Mouse (Mus musculus) hindbrain, embryonic 14.5 days (tissue): ENCODE measurements at regions not wholly inside any gene's neighbourhood (a gene's known extent, or its start where the extent isn't known, plus 50 kb on each side); places are given as distances from the start of the nearest gene placed in this dataset.
A peak's percentile ranks its signal among the peaks of the same experiment; 100 is the strongest.

Experiments used
- ATAC-seq: fragments of 200-750 bp; cut with Nextera tagmentation; 2 replicates; pipeline ENCODE4 v1.8.0; 2017; ENCODE audit warnings: moderate number of reproducible peaks, mild to moderate bottlenecking, moderate TSS enrichment, moderate library complexity; ENCODE audit not compliant: low FRiP score
- DNase-seq: peaks from one replicate; pipeline ENCODE4 v3.0.0-alpha.2; 2015; ENCODE audit warnings: low spot score
- H3K27ac ChIP-seq: fragments of 300-500 bp; sonication (generic); 2 replicates; pipeline ENCODE4 v1.5.1; 2014; ENCODE audit warnings: mild to moderate bottlenecking, moderate library complexity
- H3K27me3 ChIP-seq: fragments of 300-500 bp; sonication (generic); 2 replicates; pipeline ENCODE4 v1.6.1; 2014; ENCODE audit warnings: mild to moderate bottlenecking, low read length, mixed read lengths; ENCODE audit not compliant: control insufficient read depth, insufficient read depth
- H3K36me3 ChIP-seq: fragments of 300-500 bp; sonication (generic); replicated peaks from 2 replicates; pipeline ENCODE4 v1.6.1; 2014; ENCODE audit not compliant: control insufficient read depth, insufficient read depth
- H3K4me1 ChIP-seq: fragments of 300-500 bp; sonication (generic); replicated peaks from 2 replicates; pipeline ENCODE4 v1.6.1; 2014; ENCODE audit warnings: antibody characterized with exemption, low read length, mixed read lengths; ENCODE audit not compliant: control insufficient read depth, insufficient read depth
- H3K4me2 ChIP-seq: fragments of 300-500 bp; sonication (generic); replicated peaks from 2 replicates; pipeline ENCODE4 v1.6.1; 2014; ENCODE audit warnings: mild to moderate bottlenecking, moderate library complexity
- H3K4me3 ChIP-seq: fragments of 300-500 bp; sonication (generic); replicated peaks from 2 replicates; pipeline ENCODE4 v1.5.1; 2014; ENCODE audit warnings: mild to moderate bottlenecking, low read length
- H3K9ac ChIP-seq: fragments of 300-500 bp; sonication (generic); 2 replicates; pipeline ENCODE4 v1.6.1; 2014
- H3K9me3 ChIP-seq: fragments of 300-500 bp; sonication (generic); 2 replicates; pipeline ENCODE4 v1.6.1; 2016; ENCODE audit warnings: low read length; ENCODE audit not compliant: control insufficient read depth
- WGBS: fragments of 180-500 bp; shearing (Covaris S2); extraction: QIAGEN DNeasy Blood & Tissue Kit; methylation state at CpG from one replicate; pipeline ENCODE4 v1.1.7; 2014; 5-methylcytosine and 5-hydroxymethylcytosine counted together

DNA sequence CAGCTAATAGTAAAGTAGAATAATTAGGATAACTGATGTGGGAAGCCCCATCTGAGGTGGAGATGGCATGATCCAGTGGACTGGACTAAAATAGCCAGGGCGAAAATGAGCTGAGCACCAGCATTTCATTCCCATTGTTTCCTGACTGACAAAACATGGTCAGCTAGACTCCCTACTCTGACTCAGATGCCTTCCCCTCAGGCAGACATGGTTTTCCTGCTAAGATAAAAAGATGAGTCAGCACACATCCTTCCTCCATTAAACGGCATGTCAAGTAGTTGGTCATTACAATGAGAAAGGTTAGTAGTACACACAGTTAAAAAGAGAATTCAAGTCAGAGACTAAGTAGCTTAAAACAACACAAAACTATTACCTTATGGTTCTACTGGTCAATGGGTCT, 939.7 kb upstream of the Lrrc4c start:
- no peak overlapping the region for H3K9ac ChIP-seq
- H3K4me3 ChIP-seq = no peak overlapping the region
- H3K27ac ChIP-seq = no peak overlapping the region
- H3K4me1 ChIP-seq = no peaks in the 10 kb centered on the region
- H3K27me3 ChIP-seq = no peaks in the 10 kb centered on the region
- DNase-seq (no peak), ATAC-seq (no peak)
- WGBS = 95% methylated on average over 2 of the region's 2 CpGs
- H3K4me2 ChIP-seq = no peak overlapping the region
- no peaks in the 10 kb centered on the region for H3K36me3 ChIP-seq
- no peaks in the 10 kb centered on the region for H3K9me3 ChIP-seq

DNA sequence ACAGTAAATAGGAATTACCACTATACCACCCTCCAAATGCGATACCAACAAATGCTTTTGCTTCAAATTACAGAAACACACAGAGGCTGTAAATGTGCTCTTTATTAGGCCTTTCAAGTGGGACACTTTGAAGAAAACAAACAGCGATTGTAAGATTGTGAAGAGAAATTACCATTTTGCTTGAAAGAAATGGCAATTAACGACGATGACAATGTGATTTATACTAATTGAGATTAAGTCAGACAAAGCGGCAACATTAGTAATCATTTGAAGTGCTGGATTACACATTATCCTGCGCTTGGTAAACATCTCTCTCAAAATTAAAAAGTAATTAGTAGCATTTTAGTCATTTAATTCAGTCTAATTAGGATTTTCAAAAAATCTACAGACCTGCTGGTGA, 938.5 kb upstream of the Api5 start:
- no peak for ATAC-seq

DNA sequence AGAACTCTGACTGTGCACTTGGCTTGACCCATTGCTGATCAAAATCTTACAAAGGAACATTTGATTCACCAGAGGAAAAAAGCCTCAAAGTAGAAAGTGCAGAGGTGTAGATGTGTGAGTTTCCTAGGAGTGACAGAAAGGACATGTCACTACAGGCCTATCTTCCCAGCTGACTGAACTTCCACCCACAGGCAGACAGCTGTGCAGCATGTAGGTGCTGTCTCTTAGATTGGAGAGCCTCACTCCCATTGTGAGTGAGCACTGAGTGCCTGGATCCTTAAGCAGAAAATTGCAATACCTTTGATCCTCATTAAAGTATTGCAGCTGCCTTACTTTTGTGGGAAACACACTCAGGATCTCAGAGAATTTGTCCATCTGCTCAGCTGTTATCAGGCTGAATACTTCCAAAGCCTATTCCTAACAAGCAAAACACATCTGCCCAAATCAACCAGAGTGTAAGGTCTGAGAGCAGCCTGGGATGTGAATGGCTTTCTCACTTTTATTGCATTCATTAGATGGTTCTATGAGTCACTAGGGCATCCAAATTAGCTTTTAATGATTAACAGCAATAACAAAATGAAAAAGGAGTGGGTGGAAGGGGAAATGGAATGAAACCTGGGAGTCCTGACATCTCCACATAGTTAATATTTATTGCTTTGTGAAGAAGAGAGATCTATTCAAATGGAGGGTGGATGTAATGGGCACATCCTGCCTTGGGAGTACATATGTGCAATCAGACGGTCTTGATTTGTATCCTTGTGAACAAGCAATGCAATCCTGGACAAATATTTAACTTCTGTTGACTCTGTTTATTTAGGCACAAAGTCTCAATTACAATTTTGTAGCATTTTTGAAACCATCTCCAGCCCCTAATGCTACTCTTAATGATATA, 929.1 kb upstream of the Api5 start:
- DNase-seq (no peak), ATAC-seq (peak; percentile 46; the same call in 1 of the 2 replicates)
- Histone ChIP-seq H3K4me3 (no peak overlapping the region), H3K27ac (no peak overlapping the region), H3K27me3 (no peaks in the 10 kb centered on the region), H3K4me2 (no peak overlapping the region), H3K9ac (no peak overlapping the region), H3K9me3 (no peaks in the 10 kb centered on the region), H3K4me1 (no peaks in the 10 kb centered on the region; the same call in 1 of the 2 replicates), H3K36me3 (no peaks in the 10 kb centered on the region)
- WGBS = 63% methylated on average over 1 of the region's 1 CpGs

More for the DNA sequence above, 938.5 kb upstream of the Api5 start:
- no peak overlapping the region for H3K27ac ChIP-seq
- no peak overlapping the region for H3K4me3 ChIP-seq
- no peaks in the 10 kb centered on the region for H3K9me3 ChIP-seq
- H3K9ac ChIP-seq = no peak overlapping the region
- DNase-seq = no peak
- H3K4me1 ChIP-seq = no peaks in the 10 kb centered on the region; the same call in 1 of the 2 replicates
- H3K36me3 ChIP-seq = no peaks in the 10 kb centered on the region
- H3K4me2 ChIP-seq = no peak overlapping the region
- WGBS = 77% methylated on average over 6 of the region's 6 CpGs
- H3K27me3 ChIP-seq = no peaks in the 10 kb centered on the region
